Mouse (Mus musculus) thymus, postnatal 0 days (tissue): Measurements from ENCODE around the gene Tle4. TPM values are rescaled to one million over a fixed set of nuclear protein-coding genes. Genes with fewer than 3 reads are reported as not detected.
A peak's percentile ranks its signal among the peaks of the same experiment; 100 is the strongest.

ENCODE experiments used
- DNase-seq: peaks from one replicate; pipeline ENCODE4 v3.0.0-alpha.2; 2015; ENCODE audit warnings: low spot score
- polyA plus RNA-seq: library from polyadenylated mRNA; unstranded; fragments of >200 nt; fragmentation: Nextera tagmentation; extraction: Ambion mirVana; gene quantifications from 2 replicates; pipeline ENCODE4 v1.2.1, GENCODE M21; 2015

Gene Tle4
- polyA plus RNA-seq, 1 experiment from 2014 or later, result 11.8 TPM

DNA sequence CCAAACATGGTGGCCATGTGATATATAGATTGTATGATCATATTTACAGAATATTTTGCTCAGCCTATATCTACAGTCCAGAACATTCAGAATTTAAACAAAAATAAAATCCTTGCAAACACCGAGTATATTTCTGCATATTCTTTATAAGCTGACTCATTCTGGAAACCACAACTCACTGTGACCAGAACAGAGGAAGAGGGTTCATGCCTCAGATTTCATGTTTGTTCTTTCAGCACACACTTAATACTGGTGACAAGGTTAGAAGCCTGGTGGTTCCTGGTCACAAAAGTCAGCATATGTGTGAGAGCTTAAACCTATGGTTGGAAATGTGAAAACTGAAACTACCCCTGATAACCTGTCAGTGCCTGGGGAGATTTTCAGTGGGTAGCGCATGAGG, 129.1 kb downstream of the Tle4 start:
- DNase-seq, result no peak

DNA sequence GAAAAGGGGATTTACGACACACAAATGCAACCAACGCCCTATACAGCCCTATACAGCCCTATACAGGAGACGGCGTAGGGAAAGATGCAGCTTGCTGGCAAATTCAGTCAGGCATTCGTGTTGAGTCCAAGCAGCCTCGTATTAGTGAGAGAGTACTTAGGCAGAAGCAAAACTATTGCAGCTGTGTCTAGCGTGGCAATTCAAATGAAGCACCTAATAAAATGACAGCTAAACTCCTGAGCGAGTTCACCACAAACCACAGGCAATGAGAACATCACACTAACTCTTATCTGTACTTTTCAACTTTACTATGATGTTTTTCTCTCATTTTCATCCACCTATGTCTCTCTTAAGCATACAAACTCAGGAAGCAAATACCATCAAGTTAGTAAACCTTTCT, 131.8 kb downstream of the Tle4 start:
- peak; percentile 9 for DNase-seq

DNA sequence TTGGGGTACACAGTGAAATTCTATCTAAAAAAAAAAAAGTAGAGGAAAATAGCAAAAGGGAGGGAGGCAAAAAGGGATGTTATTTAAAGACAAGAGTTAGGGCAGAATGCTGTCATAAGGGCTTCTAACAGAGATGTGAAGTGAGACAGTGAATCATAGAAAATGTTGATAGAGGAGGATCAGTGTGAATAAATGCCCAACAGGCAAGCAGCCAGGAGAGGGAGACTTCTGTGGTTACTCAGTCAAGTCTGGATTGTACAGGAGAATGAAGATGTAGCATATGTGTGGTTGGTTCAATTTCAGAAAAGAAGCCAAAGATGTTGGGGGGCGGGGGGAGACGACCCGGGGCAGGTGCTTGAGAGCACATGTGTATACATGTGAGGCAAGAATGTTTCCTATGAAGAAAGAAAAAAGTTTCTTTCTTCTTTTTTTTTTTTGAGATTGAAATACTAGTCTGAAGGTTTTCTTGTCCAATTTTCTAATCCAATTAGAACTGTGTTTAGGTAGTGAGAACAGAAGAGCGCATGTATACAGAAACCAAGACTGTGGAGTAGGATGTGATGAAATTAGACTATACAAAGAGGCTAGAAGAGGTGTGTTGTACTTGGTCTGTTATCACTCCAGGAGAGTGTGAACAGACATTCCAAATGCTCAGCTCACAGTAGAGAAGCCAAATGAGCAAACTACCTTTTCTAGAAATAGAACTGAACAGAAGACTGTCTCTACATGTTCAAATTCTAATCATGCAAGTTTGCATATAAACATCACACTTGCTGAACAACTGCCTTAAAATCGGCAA, 134.4 kb downstream of the Tle4 start:
- DNase-seq, result no peak

DNA sequence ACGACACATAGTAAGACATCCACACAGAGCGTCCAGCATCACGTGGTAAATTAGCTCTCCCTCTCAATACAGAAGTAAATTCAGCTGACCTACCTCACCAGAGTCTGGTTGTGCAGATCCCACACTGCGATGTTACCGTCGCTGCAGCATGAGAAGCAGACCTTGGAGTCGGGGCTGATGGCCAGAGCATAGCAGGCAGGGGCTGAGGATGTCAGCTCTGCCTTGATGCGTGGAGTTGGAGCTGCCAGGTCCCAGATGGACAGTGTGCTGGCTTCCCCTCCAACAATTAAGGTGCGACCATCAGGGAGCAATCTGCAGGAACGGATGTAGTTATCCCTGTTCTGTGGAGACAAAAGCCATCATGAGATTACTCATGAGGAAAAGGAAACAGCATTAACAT, 144.4 kb downstream of the Tle4 start:
- no peak for DNase-seq

GRCm38 (mm10) chr19:14451329-14451728, 146.5 kb downstream of the Tle4 start:
- no peak for DNase-seq

DNA sequence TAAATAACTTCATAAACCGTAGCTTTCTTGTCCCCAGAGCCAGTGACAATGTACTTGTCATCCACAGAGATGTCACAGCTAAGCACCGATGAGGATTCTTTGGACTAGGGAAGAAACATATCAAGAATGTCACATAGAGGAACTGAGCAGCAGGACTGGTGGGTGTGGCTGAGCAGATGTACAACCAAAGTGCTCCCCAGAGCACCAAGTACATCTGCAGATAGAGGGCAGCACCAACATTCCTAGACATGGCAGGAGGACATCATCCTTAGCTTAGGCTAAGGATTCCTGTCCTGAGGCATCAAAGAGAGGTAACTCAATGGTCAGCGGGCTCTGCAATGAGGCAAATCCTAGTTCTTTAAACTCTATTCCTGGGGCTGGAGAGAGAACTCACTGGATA, 148.1 kb downstream of the Tle4 start:
- DNase-seq, result peak; percentile 16

DNA sequence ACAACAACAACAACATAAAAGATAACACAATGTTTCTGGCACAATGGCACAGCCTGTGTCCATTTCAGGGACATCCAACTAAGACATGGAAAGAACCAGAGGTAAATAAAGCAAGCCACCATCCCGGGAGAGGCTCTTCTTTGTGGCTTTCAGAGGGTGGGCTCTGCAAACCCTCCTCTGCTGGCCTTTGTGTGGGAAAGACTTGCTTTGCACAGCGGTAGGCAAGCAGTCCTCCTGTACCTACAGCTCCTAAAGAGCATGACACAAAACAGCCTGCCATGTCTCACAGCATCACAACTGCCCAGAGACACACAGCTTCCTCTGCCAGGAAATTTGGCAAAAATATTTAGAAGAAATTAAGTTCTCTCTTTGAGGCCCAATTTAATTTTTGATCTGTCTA, 149.3 kb downstream of the Tle4 start:
- no peak for DNase-seq

DNA sequence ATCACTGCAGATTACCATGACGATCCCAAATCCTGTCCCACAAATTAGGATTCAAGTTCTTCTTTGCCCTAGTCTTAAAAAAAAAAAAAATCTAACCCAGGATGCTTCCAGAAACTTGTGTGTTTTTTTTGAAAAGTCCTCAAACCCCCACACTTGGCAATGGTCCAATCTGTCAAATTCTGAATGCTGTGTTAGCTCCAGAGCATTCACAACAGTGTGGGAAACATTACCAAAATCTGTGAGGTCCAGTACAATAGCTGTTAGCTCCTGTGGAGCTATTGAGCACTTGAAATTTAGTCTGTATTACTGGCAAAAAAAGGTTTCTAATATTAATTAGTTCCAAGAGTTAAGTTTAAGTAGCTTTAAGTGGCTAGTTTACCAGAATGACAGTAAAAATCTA, 150.4 kb downstream of the Tle4 start:
- DNase-seq, result no peak

DNA sequence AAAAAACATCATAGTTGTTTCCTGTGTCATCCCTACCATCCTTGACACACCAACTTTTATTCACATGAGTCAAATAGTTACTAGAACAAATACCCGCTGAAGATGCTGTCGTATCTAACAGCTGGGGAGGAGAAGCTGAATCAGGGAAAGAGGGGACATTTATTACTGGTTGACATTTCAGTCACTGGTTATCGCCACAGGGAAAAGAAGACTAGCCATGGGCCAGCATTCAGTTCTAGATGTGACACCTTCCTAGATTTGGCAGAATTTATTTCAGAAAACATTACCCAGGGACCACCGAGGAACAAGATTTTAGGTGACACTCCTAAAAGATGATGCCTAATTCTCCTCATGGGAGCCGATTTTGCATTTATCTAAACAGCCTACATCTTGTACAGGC, 156.0 kb downstream of the Tle4 start:
- DNase-seq, result no peak

DNA sequence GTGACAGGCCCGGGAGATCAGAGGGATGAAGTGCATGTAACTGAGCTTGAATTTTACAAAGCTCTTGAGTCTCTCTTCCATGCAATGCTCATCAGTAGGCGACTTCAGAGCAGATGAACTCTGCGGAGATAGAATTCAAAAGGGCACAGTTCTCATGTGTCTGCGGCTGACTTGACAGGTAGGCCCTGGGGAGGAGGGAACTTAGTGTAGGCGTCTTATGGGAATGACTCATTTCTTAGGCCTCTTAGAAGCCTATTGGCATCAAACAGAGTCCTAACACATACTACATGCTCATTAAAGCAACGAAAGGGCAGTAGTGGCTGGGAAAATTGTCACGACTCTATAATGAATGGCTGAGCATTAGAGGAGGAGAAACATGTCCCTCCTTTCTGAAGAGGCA, 160.6 kb downstream of the Tle4 start:
- no peak for DNase-seq

DNA sequence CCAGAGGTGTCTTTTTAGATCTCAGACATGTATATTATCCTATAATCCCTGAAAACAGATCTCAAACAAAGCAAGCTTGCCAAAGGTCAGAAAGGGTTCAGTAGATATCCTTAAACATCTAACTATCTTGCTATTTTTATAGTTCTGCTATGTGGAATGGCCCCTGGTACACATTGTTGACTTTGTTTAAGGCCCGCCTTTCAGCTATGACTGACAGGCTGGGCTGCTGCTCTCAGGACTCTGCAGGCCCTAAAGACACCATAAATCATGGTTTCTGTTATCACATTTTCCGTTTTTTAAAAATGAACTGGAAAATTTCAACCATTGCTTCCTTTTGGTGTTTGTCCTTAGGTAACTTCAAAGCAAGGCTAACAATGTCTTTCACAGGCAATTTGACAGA, 161.3 kb downstream of the Tle4 start:
- DNase-seq, result no peak

DNA sequence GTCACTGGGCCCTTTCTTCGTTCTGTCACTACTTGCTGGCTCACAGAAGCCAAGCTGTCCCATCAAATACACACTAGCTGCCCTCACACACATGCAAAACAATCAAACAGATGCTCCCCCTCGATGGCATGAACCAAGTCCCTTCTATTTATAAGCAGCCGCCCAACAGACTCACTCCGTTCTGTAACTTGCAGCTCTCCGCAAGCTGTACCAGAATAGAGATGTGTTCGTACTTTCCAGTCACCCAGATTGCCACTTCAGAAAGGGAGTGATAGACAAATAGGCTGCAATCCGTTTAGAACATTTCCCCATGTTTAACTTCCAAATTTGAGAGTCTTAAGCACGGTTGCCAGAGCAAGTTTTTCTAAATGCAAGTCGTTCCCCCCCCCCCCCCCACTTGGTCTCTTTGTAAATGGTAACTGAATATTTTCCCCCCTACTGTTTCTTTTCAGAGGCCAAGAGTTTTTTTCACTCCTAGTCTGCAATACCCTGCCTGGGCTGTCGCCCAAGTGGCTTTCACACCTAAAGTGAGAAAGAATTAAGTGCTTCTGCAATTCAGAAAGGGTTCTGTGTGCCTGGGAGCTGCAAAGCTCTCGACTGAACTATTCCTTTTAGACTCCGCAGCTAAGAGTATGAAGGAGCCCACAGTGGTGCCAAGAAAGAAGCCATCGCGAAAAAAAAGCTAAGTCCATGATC, 162.0 kb downstream of the Tle4 start:
- DNase-seq, result no peak

GRCm38 (mm10) chr19:14433900-14434299, 164.0 kb downstream of the Tle4 start:
- DNase-seq, result no peak

GRCm38 (mm10) chr19:14432436-14432835, 165.4 kb downstream of the Tle4 start:
- DNase-seq, result no peak

DNA sequence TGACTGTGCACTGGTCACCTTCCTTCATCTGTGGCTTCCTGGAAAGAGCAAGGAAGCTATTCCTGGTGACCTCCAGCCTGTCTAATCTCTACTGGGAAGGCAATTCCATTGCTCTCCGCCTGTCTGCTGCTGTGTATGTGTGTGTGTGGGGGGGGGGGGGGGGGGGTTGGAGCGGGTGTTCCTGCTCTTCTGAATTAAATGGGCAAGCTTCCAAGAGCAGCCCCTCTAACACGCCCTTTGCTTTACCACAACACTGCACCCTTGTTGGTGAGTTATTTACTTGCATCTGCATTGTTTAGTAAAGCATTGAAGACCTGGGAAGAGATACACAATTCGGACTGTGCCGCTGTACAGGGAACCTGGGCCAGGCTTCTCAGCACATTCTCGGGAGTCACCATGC, 170.9 kb downstream of the Tle4 start:
- DNase-seq, result no peak

DNA sequence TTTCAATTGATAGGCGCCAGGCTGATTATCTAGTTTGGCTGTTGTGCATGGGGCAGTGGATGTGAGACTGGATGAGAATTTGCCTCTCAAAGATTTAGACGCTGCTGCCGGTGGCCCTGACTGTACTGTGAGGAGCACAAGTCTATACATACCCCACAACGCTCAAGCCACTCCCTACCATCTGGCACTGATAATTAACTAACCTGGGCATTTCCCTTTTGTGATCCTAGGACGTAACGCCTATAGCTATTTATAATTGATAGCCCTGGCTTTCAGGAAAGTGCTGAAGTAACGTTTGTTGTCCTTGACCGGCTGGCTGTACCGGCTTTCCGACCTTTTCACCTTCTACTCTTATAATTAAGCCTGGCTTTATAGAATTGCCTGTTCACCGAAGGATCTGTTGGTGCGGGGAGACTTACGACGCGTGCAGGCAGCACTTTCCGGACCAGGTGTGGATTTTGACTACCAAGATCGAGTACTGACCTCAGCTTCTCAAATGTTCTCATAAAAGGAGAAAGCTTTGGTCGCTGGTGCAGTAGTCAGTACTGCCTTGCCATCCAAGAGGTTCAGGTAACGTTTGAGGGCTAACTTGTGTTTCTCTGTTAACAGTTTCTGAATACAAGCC, 171.5 kb downstream of the Tle4 start:
- DNase-seq, result no peak

- no peak for DNase-seq
Measured at GRCm38 (mm10) chr19:14425122-14425521, 172.7 kb downstream of the Tle4 start.

- DNase-seq, result no peak
Measured at GRCm38 (mm10) chr19:14424016-14424964, 173.6 kb downstream of the Tle4 start.

DNA sequence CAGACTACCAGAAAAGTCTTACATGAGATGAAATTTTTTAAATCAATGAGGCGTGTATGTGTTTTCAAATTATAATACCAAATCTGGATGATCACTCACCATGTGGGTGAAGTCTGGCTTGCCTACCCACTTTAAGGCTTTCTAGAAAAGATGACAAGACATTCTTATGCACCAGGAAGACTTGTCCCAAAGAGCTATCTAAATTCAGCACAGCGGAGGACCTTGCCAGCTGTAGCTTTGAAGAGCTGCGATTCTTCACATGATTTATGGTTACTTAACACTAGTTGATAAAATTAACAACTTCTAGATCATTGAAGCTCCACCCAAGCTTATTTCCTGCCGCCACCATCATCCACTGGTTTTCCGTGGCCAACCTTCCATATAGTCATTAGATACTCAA, 176.2 kb downstream of the Tle4 start:
- no peak for DNase-seq

DNA sequence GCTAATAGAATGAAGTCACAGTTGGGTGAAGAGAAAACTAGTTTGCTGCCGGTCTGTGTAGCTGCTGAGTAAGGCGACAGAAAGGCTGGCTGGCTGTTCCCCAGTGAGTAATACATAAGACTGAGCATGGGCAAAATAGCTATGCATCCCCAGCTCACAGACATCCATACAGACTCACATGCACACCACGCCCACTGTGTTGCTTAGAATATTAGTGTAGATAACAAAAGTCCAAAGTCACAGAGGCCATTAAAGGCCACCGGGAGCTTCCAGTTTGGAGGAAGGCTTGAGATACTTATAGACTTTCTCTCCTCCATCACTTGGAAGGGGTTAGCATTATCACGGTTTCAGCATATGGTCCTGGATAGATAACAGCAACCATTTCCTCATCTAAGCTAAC, 178.0 kb downstream of the Tle4 start:
- DNase-seq, result no peak

DNA sequence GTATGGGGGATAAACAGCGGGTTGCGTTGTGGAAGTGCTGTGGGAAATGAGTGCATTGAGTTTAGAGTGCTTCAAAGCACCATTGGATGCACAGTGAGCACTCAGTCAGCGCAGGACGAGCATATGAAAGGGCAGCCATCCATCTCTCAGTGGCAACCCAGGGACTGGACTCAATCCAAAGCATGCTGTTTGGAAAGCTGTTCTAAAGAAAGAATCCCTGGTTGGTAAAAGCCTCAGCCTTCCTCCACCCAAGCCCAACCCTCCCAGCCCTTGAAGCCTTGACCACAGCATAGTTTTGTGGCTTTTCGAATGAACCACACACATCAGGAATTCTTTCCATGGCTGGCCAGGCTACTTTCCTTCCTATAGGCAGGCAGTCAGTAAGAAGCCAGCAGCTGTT, 181.0 kb downstream of the Tle4 start:
- DNase-seq, result no peak
